Mouse (Mus musculus) E14TG2a.4 (cell line): ENCODE data around the gene Il4ra.

Source experiments
- CTCF ChIP-seq: conservative IDR thresholded peaks from 2 replicates; pipeline ENCODE4 v1.5.1; 2014; ENCODE audit warnings: low read length
- NANOG ChIP-seq: IDR thresholded peaks from 2 replicates; pipeline ENCODE4 v1.6.1; 2014; ENCODE audit warnings: borderline replicate concordance, low read length, mixed read lengths
- POU5F1 ChIP-seq: IDR thresholded peaks from 2 replicates; pipeline ENCODE4 v1.6.1; 2014; ENCODE audit warnings: low read length, borderline replicate concordance

DNA sequence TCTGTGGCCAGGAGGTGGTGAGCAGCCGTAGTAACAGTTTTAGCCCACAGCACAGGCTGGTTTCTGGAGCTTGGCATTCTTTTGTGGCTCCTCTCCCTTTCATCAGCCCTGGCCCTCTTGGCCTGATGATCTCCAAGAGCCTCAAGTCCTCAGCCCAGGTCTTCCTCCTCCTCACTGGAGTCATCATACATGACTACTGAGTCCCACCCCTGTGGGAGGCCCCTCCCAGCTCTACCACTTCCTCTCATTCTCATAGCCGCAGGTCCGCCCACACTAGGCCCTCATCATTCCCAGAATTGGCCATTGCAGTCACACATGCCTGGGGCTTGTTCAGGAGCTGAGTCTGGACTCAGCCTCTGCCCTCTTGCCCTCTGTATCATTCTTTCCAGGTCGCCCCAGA is 41.9 kb downstream of the Il4ra start:
- no peak for TF ChIP-seq CTCF
- no peak for TF ChIP-seq NANOG
- no peak for TF ChIP-seq POU5F1
